Mouse (Mus musculus) splenic B cell, adult 2 months (primary cell): ENCODE results near the gene Ablim2.

Experiments used
- DNase-seq: peaks from one replicate; pipeline ENCODE4 v3.0.0-alpha.2; 2011; ENCODE audit warnings: low read depth, low spot score
- H3K27me3 ChIP-seq: 2 replicates; pipeline ENCODE4 v1.6.1; 2012; ENCODE audit warnings: mild to moderate bottlenecking, low read length, moderate library complexity, mixed read lengths; ENCODE audit not compliant: control insufficient read depth, poor library complexity, insufficient read depth, severe bottlenecking
- H3K36me3 ChIP-seq: 2 replicates; pipeline ENCODE4 v1.6.1; 2012; ENCODE audit warnings: mild to moderate bottlenecking, low read length, moderate library complexity, mixed read lengths; ENCODE audit not compliant: control insufficient read depth, poor library complexity, insufficient read depth, severe bottlenecking

Gene Ablim2

DNA sequence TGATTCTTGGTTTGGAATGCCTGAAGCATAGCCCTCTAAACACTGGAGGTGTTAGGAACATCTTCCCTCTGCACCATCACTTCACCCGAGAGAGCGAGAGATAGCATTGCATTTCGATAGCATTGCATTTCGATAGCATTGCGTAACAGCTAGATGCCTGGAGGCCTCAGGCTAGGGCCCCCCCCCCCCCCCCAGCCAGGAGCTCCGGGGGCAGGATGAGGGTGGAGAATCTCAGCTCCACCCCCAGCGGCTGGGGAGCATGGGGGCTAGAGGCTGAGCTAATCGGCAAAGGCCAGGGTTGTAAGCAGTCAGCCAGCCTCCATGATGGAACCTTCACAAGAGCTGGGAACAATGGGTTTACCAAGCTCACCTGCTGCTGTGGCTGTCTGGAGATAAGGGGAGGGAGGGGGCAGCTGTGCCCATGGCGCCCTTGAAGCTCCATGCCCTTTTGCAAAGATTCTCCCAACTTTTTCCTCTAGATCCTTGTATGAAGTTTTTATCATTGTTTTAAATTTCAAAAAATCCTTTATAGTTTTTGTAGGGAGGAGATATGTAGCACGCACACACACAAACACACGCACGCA, 143.6 kb downstream of the Ablim2 start:
- DNase-seq: no peak
- Histone ChIP-seq H3K27me3 (no peaks in the 10 kb centered on the region), H3K36me3 (no peaks in the 10 kb centered on the region)

DNA sequence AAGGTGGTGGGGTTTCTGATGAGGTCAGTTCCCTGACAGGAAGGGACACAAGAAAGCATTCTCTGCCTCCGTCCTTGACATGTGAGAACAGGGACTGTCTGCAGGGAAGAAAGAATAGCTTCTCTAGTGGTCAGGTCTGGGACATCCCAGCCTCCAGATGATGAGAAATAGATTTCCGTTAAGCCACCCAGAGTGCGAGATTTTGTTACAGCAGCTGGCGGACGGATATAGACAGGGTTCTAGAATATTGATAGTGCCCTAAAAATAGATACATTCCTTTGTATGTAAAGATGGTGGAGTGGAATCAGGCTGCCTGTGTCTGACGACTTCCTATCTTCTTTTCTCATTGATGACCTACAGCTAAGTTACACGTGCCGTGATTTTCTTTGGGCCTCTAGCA, 145.8 kb downstream of the Ablim2 start:
- DNase-seq: no peak
- Histone ChIP-seq H3K27me3 (no peaks in the 10 kb centered on the region), H3K36me3 (no peaks in the 10 kb centered on the region)

- no peaks in the 10 kb centered on the region for H3K27me3 ChIP-seq
- DNase-seq: no peak
- no peaks in the 10 kb centered on the region for H3K36me3 ChIP-seq
Observed at GRCm38 (mm10) chr5:35905283-35905682, 147.6 kb downstream of the Ablim2 start.

- no peak for DNase-seq
- Histone ChIP-seq H3K27me3 (no peaks in the 10 kb centered on the region), H3K36me3 (no peaks in the 10 kb centered on the region)
Observed at GRCm38 (mm10) chr5:35907090-35907489, 149.4 kb downstream of the Ablim2 start.

DNA sequence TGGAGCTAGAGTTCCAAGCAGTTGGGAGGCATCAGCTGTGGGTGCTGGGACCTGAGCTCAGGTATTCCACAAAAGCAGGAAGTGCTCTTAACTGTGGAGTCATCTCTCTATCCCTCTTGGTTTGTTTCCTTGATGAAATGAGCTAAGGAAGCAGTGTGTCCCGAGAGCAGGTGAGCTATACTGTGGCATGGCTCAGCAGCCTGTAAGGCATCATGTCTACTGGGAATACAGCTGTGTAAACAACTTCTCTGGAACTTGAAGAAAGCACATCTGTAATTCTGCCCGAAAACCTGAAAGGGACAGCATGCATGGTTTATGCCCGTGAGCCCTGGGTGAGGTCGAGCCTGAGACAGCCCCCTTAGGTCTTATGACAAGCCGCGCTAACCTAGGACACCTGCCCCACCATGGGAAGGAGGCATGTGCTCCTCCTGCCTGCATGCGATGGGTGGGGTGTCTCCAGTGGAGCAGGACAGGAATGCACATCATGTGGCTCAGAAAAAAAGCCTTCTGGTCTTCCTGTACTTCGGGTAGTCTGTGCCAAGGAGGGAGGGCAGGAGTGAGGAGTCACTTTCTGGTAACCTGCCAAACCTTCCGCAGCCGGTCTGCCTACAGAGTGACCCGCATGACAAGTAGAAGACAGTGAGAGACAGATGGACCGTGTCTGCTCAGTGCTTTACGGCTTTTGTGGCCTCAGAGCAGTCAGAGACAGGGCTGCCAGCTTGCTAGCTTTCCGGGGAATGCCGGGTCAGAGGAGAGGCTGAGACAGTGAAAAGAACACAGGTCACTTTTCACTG, 150.2 kb downstream of the Ablim2 start:
- Histone ChIP-seq H3K27me3 (no peaks in the 10 kb centered on the region), H3K36me3 (no peaks in the 10 kb centered on the region)
- no peak for DNase-seq

GRCm38 (mm10) chr5:35908626-35909443, 151.2 kb downstream of the Ablim2 start:
- no peak for DNase-seq
- H3K36me3 ChIP-seq: no peaks in the 10 kb centered on the region
- H3K27me3 ChIP-seq: no peaks in the 10 kb centered on the region

GRCm38 (mm10) chr5:35915629-35916300, 158.1 kb downstream of the Ablim2 start:
- H3K27me3 ChIP-seq: no peaks in the 10 kb centered on the region
- no peak for DNase-seq
- H3K36me3 ChIP-seq: no peaks in the 10 kb centered on the region

DNA sequence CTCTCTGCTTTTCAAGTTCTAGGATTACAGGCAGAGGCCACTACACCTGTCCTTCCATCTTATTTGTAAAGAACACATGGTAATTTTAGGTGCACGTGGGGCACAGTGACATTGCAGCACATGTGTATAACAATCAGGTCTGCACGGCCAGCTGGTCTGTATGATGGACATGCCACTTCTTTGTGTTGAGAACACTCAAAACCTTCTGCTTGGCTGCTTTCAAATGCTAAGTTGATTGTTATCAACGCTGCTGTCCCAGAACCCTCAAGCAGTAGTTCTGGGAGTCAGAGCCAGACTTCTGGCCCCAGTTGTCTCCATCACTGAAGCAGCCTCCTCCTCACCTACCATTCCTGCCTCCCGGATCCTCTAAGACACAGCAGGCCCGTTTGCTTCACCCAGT, 159.0 kb downstream of the Ablim2 start:
- no peaks in the 10 kb centered on the region for H3K36me3 ChIP-seq
- no peaks in the 10 kb centered on the region for H3K27me3 ChIP-seq
- no peak for DNase-seq

DNA sequence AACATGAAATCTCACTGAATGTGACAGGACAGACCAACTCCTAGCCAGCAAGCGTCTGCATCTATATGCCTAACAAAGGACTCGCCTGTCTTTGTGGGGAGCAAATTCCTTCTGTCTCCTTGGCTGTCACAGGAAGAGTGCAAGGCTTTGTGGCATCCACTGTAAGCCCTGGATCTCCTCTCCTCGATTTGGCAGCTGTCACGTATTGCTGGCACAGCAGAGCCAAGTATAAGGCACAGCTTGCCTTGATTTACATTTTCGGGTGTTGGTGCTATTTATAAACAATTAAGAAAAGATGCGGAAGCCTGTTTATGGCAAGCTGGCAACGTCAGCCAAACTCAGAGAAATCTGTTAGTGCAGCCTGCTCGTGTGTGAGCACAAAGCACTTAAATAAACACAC, 160.7 kb downstream of the Ablim2 start:
- DNase-seq: no peak

DNA sequence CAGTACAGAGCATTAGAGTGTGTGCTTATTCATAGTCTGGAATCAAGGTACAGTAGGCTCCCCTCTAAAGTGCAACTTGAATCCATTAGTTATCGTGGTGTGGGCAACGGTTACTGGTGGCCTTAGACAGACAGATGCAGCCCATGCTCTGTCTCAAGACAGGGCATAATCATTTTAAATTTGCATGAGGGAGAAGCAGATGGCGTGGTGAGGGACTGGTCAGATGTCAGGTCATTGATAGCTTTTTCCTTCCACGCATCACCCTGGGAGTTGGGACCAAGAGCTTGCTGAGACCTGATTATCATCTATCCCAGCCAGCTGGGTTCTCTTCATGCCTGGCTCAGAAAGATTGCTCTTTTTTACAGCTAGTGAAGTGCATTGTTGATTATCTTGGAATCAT, 162.4 kb downstream of the Ablim2 start:
- Histone ChIP-seq H3K36me3 (no peaks in the 10 kb centered on the region), H3K27me3 (no peaks in the 10 kb centered on the region)
- DNase-seq: no peak

More for the DNA sequence above, 160.7 kb downstream of the Ablim2 start:
- no peaks in the 10 kb centered on the region for H3K27me3 ChIP-seq
- H3K36me3 ChIP-seq: no peaks in the 10 kb centered on the region

GRCm38 (mm10) chr5:35920557-35920956, 162.9 kb downstream of the Ablim2 start:
- DNase-seq: no peak
- H3K36me3 ChIP-seq: no peaks in the 10 kb centered on the region
- no peaks in the 10 kb centered on the region for H3K27me3 ChIP-seq

- DNase-seq: no peak
- no peaks in the 10 kb centered on the region for H3K27me3 ChIP-seq
- H3K36me3 ChIP-seq: no peaks in the 10 kb centered on the region
Observed at GRCm38 (mm10) chr5:35921141-35921540, 163.5 kb downstream of the Ablim2 start.

DNA sequence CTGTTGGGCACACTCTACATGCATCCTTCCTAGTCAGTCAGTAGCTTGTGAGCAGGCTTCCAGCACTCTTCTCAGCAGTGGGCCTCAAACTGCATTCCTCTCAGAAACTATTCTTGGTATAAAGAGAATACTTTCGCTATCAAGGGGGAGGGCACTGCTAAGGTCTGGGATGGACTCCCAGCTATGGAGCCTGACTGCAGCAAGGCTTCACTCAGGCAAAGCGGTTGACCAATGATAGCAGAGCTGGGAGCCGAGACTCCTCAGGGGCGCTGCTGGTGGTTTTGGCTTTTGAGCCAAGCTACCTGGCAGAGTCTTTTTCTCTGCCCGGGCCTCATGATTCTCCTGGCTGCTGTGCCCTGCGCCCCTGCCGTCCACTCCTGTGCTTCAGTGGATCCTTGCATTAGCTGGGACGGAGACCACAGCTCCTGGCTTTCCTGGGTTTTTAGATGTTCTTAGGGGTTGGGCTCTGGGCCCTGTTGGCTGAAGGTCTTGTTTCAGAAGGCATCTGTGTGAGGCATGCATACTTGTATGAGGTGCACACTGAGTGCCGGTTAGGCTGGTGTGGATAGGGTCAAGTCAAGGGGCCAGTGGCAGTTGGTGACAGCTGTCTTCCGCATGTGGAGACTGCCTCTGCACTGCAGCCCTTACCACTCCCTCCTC, 164.0 kb downstream of the Ablim2 start:
- H3K36me3 ChIP-seq: no peaks in the 10 kb centered on the region
- DNase-seq: no peak
- no peaks in the 10 kb centered on the region for H3K27me3 ChIP-seq

DNA sequence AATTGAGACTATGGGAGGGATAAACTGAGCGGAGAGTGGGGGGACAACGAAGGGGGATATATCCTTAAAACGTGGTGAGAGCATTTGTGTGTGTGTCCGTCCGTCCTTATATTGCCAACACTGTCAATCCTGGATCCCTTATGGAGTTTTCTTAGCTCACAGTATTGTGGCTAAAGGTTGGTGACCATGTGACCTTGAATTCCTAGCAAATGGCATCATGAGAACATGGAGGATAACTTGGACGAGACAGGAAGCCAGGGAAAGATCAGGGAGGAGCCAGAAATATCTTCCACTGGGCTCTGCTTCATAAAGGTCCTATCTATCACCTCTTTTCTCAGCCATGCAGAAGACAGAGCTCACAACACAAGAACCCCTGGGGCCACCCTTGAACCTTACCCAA, 165.8 kb downstream of the Ablim2 start:
- H3K36me3 ChIP-seq: no peaks in the 10 kb centered on the region
- no peak for DNase-seq
- no peaks in the 10 kb centered on the region for H3K27me3 ChIP-seq
